Mouse (Mus musculus) erythroblast, adult 5-6 weeks (primary cell): ENCODE measurements at regions not wholly inside any gene's neighbourhood (a gene's known extent, or its start where the extent isn't known, plus 50 kb on each side); places are given as distances from the start of the nearest gene placed in this dataset.

ENCODE experiments used
- ATAC-seq: replicated peaks from 2 replicates; pipeline ENCODE4 v1.8.0; 2016; ENCODE audit warnings: moderate number of reproducible peaks, mild to moderate bottlenecking, moderate TSS enrichment, inconsistent platforms; ENCODE audit not compliant: poor library complexity, low FRiP score, severe bottlenecking

DNA sequence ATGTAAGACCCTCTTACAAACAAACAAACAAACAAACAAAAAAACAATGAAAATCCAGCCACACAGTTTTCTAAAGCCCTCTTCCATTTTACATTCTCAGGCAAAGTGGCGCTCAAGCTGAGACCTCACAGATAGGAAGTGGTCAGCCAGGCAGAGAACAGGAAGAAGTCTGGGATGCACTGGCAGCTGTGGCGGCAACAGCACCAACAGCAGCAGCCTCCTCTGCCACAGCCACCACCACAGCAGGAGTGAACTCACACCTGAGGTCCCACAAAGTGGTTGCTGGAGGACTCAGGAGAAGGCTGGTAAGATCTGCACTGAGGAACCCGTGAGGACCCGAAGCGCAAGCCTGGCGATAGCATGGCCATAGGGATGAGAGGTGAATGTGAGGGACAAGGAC, 156.3 kb downstream of the Grm4 start:
- no peak for ATAC-seq

DNA sequence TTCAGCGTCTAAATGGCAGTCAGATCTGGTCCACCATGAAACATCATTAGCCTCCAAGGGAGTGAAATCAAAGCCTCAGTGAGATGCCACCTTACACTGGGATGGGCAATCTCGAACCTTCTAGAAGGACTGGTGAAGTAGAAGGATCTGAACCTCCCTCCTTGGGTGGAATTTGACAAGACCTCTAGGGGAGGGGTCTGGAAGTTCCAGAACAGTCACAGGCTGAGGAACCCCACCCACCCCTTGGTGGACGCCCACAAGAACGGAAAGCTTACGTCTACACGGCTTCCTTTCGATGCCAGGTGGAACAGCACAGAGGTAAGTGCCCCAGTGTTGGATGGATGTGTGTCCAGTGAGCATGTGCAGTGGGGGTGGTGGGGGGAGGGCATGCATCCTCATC, 156.9 kb downstream of the Grm4 start:
- ATAC-seq, result no peak

DNA sequence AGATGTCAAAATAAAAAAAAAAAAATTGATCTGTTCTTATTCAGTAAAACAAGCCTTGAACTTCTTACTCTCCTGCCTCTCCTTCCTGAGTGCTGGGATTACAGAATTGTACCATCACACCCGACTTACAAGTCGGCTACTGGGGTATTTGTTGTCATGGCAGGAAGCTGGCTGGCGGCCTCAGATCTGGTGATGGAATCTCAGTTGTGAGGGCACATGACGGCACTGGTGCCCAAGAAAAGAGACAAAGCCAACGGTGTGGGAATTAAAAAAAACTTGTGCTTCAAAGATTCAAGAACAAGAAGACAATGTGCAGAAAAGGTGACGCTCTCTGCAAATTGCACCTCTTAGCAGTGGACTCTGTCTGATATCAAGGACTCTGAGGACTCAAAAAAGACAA, 157.3 kb downstream of the Grm4 start:
- ATAC-seq, result no peak

DNA sequence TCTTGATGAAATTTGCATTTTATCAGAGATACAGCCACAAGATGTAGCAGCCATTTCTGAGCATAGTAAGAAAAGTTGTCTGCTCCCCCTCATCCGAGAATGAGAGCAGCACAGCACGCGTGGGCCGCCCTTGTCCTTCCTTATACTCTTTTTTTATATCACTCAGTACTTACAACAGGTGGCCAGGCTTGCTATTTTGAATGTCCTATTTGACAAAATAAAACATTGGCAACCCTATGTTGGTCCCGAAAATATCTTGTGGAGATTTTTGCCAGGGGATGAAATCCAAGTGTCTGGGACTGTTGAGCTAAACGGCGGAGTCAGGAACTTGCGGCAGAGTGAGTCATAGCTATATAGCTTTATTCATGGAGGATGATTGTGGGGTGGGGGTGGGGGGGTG, 158.0 kb upstream of the Lemd2 start:
- no peak for ATAC-seq

DNA sequence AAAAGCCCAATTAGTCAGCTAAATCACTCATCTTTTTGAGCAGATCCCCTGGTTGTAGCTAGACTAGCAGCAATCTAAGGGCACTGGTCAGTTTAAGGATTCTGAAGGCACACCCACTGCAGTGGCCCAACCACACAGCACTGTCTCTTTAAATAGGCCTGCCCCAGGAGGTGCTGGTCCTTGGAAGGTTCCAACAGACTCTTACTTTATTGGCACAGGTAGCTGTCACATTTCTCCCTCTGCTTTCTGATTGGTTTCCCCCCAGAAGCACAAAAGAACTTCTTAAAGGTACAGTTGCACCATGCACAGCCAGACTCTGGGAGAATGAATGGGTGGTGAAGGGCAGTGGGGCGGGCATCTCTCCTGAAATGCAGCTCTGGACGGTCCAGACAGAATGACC, 157.1 kb upstream of the Lemd2 start:
- ATAC-seq, result no peak

DNA sequence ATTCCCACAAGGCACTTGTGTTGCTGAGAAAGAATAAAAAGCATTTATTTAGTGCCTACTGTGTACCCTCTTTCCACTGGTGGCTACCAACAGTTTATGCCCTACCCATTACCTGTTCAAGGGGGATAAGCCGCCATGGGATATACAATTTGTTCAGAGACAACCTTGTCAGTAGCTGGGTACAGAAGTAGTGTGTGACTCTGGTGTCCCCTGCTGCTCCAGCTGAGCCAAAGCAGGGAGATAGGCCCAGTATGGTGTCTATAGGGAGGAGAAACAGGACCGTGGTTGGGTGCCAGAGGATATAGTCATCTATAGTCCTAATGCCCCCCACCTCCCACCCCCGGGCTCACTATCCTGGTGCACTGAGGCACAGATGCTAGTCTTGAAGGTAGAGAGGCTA, 152.6 kb upstream of the Lemd2 start:
- ATAC-seq, result no peak

DNA sequence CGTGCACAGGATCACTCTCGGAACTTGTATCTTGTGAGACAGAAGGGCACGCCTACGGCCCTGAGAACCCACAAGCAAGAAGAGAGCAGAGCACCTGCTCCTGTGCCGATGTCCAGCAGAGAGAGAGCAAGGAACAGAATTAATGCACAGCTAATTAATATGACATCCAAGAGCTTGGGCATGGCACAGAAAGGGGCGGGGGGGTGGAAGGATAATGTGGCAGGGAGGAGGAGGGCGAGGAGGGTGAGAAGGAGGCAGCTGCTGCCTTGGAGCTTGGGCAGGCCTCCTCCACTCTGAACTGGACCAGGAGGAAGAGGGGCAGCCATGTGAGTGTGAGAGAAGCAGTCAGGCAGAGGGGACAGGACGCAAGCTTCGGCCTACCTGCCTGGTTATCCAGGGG, 151.4 kb upstream of the Lemd2 start:
- ATAC-seq, result no peak

DNA sequence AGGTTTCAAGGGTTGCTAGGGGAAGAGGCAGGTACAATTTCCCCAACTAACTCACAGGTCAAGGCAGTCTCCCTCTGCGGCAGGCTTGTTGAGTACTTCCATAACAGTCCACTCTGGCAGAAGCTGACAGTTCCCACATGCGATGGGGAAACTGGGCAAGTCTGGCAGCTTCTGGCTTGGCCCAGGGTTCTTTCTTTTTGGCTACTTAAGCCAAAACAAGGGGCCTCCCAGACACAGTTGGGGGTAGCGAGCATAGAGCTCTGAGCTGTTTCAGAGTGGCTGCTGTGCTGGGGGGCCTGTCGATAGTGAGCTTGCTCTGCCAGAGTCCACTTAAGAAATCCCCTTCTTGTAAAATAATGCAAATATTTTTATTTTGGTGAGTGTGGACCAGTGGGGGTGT, 150.8 kb upstream of the Lemd2 start:
- ATAC-seq, result no peak

DNA sequence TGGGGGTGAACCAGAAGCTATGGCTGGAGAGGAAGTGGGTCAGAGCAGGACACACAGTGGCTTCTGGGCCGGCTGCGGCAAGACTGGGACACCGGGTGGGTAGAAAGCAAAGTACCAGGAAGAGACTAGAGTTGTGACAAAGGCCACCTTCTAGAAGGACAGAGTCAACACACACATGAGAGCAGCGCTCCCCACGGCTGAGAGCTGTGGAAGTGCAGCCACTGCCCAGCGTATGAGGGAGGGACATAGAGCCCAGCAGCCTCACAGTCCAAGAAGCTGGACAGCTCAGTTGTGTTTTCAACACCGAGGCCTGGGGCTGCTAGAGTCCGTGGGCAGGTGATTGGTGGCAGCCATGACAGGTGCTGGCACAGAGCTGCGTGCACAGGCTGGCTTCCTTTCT, 145.6 kb upstream of the Lemd2 start:
- no peak for ATAC-seq

DNA sequence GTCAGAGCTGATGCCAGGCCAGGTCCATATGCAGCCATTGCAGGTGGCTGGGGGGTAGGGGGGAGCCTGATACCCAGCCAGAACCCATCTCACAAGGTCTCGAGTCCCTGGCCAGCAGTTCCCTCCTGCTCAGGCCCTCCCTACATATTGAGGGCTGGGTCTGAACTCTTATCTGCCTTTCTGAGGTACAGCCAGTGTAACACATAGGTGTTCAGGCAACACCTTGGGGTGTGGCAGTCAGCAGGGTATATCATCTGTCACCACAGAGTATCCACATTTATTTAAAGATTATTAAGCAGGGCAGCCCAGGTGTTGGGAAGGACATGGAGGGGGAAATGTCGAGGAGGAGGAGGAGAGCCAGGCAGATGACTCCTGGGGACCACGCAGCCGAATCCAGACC, 145.2 kb upstream of the Lemd2 start:
- ATAC-seq, result no peak

DNA sequence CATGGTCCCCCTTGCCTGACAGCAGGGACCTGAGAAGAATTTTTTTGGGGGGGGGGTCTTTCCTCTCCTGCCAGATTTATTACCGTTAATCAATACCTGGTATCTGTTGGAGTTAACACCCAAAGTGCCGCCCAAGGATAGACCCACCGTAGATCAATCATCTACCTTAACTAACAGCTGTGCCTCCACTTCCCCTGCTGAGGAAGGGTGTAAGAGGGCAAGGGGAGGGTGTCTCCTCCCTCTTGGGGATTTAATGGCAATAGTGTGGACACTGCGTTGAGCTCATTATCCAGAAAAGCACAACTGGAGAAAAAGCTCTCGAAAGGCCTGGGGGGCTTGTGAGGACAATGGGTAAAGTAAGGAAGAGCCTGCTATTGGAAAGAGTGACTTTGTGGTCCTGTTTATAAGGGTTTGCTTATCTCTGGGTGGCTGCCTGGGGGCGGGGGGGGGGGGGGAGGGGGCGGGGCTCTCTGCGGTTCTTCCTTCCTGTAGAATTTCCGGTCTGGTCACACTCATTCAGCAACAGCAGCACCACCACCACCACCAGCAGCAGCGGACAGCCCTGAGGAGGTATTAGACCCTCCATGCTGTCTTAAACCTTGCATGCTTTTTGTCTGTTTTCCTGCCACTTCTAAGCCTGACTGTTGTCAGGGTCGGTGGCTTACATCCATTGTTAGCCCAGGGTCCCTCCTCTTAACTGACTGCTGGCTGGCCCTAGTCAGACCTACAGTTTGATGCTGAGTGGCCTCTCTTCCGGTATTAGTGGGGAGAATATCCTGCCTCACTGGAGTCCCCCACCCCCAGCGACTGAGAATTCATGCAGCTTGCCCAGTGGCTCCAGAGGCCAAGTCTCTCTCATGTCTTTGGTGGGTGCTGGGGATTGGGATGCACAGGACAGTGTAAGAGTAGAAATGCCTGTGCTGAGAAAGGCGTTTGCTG, 138.0 kb upstream of the Lemd2 start:
- no peak for ATAC-seq

DNA sequence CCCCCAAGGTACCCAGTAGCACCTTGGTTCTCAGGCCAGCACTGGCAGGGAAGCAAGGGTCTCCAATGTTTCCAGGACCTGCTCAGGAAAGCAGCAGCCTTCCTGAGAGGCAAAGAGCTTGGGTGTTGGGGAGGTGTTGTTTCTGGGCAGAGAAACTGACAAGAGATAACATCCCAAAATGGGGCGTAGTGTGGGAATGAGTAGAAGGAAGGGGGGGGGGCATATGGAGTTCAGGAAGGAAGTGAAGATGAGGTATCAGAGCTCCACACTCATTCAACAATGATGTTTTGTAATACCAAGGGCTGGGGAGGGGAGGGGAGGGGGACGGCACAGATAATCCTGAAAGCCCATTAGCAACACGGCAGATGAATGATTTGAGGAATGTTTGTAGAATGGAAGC, 135.6 kb upstream of the Lemd2 start:
- ATAC-seq, result no peak

DNA sequence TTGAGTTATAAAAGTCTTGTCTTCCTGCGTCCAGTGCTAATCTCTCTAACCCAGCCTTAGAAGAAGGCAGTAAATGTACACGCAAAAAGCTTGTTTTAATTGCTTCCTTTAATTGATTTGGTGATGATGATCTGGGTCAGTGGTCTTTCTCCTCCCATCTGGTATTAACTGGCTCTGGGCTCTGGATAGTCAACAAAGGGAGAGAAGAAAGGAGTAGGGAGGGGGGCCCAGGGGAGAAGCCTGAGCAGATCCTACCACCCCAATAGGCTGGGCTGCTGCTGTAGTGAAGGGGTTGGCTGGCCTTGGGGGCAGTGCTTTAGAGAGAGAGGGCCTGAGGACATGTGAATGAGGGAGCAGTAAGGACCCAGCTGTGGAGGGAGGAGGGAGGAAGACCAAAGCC, 135.0 kb upstream of the Lemd2 start:
- ATAC-seq, result no peak

DNA sequence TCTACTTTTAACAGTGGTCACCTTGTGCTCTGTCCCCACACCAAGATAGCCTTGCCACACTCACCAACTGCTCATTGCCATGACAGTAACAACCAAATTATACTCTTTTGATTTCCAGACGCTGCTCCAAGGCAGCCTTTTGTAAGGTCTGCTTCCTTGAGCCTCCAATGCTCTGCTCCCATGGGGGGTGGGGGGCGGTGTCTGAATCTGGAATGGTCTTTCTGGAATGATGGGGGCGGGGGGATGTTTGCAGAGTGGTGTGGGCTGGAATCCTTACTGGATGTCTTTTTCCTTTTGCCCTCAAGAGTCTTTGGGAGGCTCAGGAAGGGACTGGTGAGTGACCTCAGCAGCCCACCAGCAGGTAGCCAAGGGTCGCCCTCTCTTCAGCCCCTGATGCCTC, 131.4 kb upstream of the Lemd2 start:
- ATAC-seq, result no peak

DNA sequence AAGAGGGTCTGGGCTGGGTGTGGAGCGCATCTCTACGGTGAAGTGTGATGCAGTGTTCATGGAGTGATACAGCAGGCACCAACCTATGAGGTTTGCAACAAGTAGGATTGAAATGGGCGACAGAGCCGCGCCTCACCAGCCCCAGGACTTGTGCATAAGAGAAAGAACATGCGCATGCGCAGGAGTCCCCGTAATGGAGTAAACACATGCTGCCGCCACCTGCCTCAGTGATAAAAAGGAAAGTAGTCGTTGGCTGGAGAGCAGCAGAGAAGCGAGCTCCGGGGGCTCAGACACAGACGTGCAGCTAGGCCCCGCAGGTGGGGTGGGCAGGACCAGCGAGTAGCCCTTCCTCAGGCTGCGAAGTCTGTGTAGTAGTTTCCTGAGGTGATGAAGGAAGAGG, 129.3 kb upstream of the Lemd2 start:
- no peak for ATAC-seq

DNA sequence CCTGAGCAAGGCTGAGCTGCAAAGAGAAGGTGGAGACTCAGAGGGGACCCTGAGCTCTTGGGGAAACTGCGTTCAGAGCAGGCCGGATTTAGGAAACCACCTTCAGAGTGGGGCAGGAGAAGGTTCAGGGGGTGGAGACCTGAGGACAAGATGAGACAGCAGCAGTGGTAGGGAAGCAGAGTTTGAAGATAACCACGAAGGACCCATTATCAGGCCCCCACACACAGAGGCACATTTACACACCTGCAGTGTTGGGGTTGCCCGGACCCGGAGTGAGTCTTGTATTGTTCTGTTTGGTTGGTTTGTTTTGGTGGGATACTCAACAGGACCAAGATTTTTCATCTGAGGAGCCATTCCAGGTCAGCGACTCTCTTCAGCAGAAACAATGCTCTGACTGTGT, 128.9 kb upstream of the Lemd2 start:
- no peak for ATAC-seq

DNA sequence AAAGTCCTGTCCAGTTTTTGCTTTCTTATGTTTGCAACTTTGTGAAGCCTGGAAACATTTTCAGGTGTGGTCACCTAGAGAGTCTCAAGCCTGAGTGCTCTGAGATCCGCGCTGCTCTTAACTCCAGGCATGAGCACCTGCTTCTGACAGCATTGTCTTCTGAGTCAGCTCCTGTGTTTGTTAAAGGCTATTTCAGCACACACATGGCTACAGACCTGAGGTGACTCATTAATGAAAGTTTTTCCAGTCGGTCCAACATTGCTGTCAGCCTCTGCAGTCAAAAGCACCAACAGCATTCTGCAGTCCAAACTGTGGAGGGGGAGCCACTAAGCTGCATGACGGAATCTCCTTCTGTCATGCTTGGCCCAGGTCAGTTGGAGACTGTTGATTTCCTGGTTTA, 127.8 kb upstream of the Lemd2 start:
- no peak for ATAC-seq

DNA sequence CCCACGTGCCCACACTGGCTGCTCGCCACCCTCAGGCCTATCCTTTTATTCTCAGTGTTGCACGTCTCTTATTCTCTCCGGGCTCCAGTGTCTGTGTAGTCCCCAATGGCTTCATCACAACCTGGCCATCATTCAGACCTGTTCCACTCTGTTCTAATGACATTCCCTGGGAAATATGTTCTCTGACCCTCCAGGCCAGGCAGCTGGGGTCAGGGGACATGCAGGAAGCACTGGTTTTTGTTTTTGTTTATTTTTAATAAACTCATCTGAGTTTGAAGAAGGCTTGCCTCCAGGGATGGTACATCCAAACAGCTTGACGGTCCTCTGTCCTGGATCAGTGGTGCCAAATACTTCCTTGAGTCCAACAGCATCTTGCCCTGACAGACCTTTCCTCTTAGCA, 127.4 kb upstream of the Lemd2 start:
- no peak for ATAC-seq

DNA sequence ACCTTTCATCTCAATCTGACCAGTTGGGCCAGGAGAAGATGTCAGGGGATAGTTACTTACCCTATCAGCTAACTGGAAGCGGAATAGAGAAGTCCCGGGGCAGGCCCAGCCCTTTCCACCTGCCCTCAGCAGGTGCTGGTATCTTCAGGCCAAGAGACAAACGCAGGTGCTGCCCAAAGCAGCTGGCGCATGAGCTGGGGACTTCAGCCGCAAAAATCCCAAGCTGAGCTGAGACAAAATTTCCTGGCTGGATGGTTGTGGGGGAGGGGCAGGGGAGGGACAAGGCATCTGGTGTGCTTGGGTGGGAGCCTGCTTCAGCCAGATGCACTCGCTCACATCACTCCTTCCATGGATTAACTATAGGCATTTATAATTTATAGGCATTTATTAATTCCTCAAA, 125.5 kb upstream of the Lemd2 start:
- no peak for ATAC-seq

DNA sequence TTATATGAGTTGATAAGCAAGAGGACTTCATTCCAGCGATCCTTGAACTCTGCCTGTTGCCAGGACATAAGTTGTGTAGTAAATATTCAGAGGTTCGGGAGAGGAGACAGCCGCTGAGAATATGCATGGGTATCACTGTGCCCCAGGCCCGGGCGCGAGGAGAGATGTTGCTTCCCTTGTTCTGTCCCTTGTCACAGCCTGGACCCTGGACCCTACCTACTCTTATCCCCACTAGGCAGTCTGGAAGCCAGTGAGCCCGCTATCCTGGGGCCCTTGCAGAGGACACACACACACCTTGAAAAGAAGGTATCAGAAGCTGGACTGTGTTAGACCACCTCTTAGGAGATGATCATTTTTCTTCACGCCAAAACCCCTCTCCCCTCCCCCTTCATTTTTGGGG, 124.9 kb upstream of the Lemd2 start:
- ATAC-seq, result no peak

DNA sequence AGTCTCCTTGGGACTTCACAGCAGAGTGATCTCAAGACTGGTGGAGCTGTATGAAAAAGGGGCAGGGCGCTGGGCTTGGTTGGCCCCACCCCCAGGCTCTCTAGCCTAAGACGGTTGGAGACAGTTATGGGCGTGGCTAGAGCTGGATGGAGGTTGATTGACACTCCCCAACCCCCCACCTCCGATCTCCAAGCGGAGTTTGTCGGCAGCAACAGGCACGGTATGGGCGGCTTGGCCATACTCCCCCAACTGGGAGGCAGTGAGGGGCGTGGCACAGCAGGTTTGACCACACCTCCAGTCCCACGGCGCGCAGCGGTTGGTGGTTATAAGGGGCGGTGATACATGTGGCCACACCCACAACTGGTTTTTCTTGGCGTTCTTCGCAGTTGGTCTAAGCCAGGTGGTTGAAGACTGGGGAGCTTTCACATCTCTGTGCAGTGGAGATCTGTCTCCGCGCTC, 120.8 kb upstream of the Lemd2 start:
- peak; percentile 52; the same call in 1 of the 2 replicates for ATAC-seq

DNA sequence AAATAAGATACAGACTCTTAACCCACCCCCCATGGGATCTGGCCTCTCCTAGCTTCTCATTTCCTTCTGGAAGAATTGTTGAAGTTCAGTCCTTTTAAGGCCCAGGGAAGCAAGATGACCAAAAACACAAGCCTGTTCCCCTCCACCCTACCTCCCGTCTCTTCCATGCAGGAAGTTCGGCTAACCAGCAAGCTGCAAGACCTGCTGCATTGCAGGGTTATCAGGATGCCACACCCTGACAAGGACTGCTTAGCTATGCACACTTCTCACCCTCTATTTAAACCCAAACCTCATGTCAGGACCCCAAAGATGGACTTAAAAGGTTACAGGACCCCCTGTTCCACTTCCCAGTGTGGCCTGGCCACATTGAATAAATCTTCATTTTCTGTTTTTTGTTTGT, 119.2 kb upstream of the Lemd2 start:
- ATAC-seq, result no peak
